In genomic region chr3:22551516-22551915, GRCm38 (mm10) we compare ENCODE assay signal across 11 mouse cellular contexts.
A peak's percentile ranks its signal among the peaks of the same experiment; 100 is the strongest.
DNase-seq lines count a peak whose midpoint lies in the region; ATAC-seq and TF ChIP-seq lines count a peak whose summit lies in the region.
"Had no signal": no experiment of that assay in that cellular context is flagged by ENCODE, and none has a peak within 500 bp of the region (broad histone marks: within the 10 kb centered on the region; RNA-seq: fewer than 3 reads in every experiment).

No protein-coding gene starts in this region.

- DNase-seq in hindbrain, postnatal 0 days (ENCODE audit: low spot score): peak; percentile 69
- no peak for DNase-seq in hindbrain, embryonic 10.5 days (ENCODE audit: low spot score)
- peak; percentile 16 to 51 for DNase-seq in frontal cortex, postnatal 25 days (ENCODE audit: low spot score in 2 of 2)
- peak; percentile 71 to 74 for DNase-seq in left cerebral cortex, adult 18-20 months (ENCODE audit: low spot score in 2 of 2)
- DNase-seq in right cerebral cortex, postnatal 36 days (ENCODE audit: low spot score in 2 of 2): peak; percentile 48 to 66
- DNase-seq in testis, postnatal 14 days (ENCODE audit: low spot score): no peak
- no peak for DNase-seq in heart, postnatal 36 days
- DNase-seq: cerebellum, adult 9-11 months; thymus, adult 2 months had no signal

- intact Hi-C loops in heart, postnatal 36 days (cut with DNase I): no loop called here

- H3K9me3 ChIP-seq in hindbrain, postnatal 0 days (ENCODE audit: low read length): no peaks in the 10 kb centered on the region
- peaks cover under 1% of the 10 kb centered on the region; the same call in 1 of the 2 replicates for H3K9me3 ChIP-seq in hindbrain, embryonic 10.5 days
- H3K9me3 ChIP-seq: heart, embryonic 10.5 days; intestine, embryonic 15.5 days had no signal

- no peak overlapping the region for H3K4me3 ChIP-seq in hindbrain, postnatal 0 days (ENCODE audit: low read length)
- no peak overlapping the region for H3K4me3 ChIP-seq in hindbrain, embryonic 10.5 days
- H3K4me3 ChIP-seq: heart, embryonic 10.5 days; intestine, embryonic 15.5 days had no signal

- TF ChIP-seq CTCF in hindbrain, postnatal 0 days (IDR thresholded peaks at IDR 0.05; ENCODE audit: low read depth): no peak

- no peaks in the 10 kb centered on the region for H3K4me1 ChIP-seq in hindbrain, postnatal 0 days (ENCODE audit: insufficient read depth, low read length)
- H3K4me1 ChIP-seq in hindbrain, embryonic 10.5 days (replicated peaks): no peaks in the 10 kb centered on the region
- H3K4me1 ChIP-seq: heart, embryonic 10.5 days; intestine, embryonic 15.5 days had no signal

- H3K4me2 ChIP-seq in hindbrain, postnatal 0 days (ENCODE audit: low read depth, low read length): no peak overlapping the region
- H3K4me2 ChIP-seq: intestine, embryonic 15.5 days had no signal

- no peak overlapping the region for H3K27ac ChIP-seq in hindbrain, postnatal 0 days
- no peak overlapping the region for H3K27ac ChIP-seq in hindbrain, embryonic 10.5 days
- H3K27ac ChIP-seq: heart, embryonic 10.5 days; intestine, embryonic 15.5 days had no signal

- H3K9ac ChIP-seq in hindbrain, postnatal 0 days (replicated peaks; ENCODE audit: low read length): no peak overlapping the region
- H3K9ac ChIP-seq: intestine, embryonic 15.5 days had no signal

- H3K27me3 ChIP-seq in hindbrain, postnatal 0 days (ENCODE audit: insufficient read depth, low read length): no peaks in the 10 kb centered on the region
- no peaks in the 10 kb centered on the region for H3K27me3 ChIP-seq in hindbrain, embryonic 10.5 days (ENCODE audit: insufficient read depth, poor library complexity, severe bottlenecking)
- H3K27me3 ChIP-seq: intestine, embryonic 15.5 days had no signal

- no peaks in the 10 kb centered on the region for H3K36me3 ChIP-seq in hindbrain, postnatal 0 days (ENCODE audit: insufficient read depth, low read length)
- H3K36me3 ChIP-seq in hindbrain, embryonic 10.5 days: no peaks in the 10 kb centered on the region
- H3K36me3 ChIP-seq: heart, embryonic 10.5 days; intestine, embryonic 15.5 days had no signal

- ATAC-seq in hindbrain, postnatal 0 days: no peak
- ATAC-seq: intestine, embryonic 15.5 days had no signal

- 45% methylated on average over 5 of the region's 5 CpGs for WGBS in hindbrain, postnatal 0 days
- 87% methylated on average over 5 of the region's 5 CpGs for WGBS in hindbrain, embryonic 10.5 days

Comparison
In these comparisons a context has a peak if more than half of its experiments do, and no peak if none do; other contexts are left out.
1. DNase-seq: peak in hindbrain, postnatal 0 days (single experiment), frontal cortex, postnatal 25 days (2 of 2), left cerebral cortex, adult 18-20 months (2 of 2) and right cerebral cortex, postnatal 36 days (2 of 2); none in hindbrain, embryonic 10.5 days (single experiment), testis, postnatal 14 days (single experiment) and heart, postnatal 36 days (0 of 2).